Mouse (Mus musculus) testis, postnatal 10 days (tissue): ENCODE measurements around the gene Gdi1.
A peak's percentile ranks its signal among the peaks of the same experiment; 100 is the strongest.

Experiments
- DNase-seq: peaks from one replicate; pipeline ENCODE4 v3.0.0; 2021; ENCODE audit warnings: low spot score

The Gdi1 gene

DNA sequence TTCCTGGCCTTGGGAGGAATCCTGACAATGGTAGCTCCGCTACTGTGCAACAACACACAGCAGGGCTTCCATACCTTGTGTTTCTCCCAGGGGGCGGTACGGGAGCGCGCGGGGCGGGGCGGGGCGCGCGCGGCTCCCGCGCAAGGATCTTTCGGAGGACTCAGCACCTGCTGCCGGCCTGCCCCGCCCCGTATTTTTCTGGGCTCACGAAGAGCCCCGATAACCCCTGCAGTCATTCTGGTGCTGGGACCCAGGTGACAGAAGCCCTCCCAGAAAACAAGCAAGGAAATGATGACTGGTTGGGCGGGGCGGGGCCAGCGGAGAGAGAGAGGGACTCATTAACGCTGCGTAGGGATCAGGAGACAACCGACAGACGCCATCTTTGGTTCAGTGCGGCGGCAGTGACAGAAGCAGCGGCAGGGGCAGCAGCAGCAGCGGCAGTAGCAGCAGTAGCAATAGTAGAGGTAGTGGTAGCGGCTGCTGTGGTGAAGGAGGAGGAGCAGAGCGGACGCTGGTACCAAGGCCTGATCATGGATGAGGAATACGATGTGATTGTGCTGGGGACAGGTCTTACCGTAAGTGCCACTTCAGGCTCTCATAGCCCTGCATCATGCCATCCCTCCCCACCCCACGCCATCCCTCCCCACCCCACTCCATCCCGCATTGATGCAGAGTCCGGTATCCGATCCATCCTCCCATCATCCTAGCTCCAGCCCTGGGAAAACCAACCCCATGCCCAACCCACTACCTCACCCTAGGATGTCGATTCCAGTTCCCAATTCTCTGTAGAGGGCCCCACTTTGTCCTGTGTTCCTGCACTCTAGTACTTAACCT is at the start of gene Gdi1:
Gene Gdi1, plus strand, starts transcription at position 132 of the 834 bp plus-strand sequence.
- peak; percentile 76 for DNase-seq

DNA sequence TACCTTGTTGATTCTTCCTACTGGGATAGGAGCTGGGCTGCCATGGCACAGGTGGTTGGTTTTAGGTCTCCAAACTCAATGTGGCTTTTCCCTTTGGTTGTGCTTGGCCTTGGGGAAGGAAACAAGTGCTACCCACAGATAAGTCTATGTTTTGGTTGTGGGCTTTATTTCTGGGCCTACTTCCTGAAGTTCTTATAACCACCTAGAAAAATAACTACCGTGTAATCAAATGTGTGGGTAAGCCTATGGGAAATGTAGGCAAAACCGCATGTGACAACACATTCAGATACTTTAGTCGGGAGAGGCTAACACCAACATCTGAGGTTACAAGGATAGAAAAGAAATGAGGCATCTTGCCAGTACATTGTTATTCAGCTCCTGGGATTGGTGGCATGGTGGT is 47.1 kb upstream of the Gdi1 start:
- no peak for DNase-seq

DNA sequence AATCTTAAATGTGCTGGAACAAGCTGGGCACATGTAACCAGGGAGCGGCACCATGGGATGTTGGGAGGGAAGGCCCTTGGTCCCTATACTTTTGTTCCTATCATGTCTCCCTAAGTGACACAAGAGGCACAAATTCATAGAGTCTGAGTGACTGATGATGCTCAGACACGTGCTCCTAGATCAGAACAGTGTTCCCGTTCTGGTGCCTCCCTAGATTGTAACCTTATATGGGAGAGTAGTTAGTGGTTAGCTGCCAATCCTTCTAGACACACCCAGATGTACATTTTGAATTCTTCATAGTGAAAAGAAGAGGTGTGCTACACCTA is 35.1 kb upstream of the Gdi1 start:
- no peak for DNase-seq

DNA sequence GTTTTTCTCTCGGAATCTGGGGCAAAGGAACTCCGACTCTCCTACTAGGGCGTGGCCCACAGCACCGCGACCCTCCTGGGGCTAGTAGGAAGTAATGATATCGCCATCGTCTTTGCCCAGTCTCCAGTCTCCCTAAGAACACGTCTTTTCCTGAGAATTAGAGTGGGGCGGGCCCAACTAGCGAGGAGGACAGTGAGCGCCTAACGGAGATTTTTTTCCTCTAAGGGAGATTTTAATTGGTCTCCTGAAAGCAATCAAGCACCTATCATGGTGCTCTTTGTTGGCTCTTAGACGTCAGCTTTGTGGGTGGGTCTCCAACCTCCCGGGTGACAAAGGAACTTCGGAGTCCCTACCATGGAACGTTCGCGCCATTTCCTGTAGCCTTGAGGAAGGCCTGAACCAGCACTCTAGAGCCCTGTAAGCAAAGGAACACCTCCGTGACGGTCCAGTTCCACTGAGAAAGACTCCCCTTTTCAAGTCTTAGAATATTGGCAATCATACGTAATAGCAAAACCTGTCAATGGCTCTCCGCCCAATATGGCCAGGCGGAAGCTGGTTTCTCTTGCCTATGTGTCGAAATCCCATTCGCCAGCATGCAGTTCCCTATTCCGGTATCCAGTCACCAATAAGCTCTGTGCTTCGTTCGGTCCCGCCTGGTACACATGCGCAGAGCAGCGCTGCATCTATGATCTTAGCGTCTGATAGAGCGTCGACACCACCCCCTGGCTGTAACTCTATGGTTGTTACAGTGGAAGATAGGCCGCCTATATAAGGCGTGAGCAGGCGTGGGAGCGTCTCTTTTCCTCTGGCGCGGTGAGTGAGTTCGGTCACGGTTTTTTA is 34.5 kb upstream of the Gdi1 start, which contains the start of gene Rpl10:
Gene Rpl10, plus strand, starts transcription at position 751 of the 840 bp plus-strand sequence.
- DNase-seq: peak; percentile 86

DNA sequence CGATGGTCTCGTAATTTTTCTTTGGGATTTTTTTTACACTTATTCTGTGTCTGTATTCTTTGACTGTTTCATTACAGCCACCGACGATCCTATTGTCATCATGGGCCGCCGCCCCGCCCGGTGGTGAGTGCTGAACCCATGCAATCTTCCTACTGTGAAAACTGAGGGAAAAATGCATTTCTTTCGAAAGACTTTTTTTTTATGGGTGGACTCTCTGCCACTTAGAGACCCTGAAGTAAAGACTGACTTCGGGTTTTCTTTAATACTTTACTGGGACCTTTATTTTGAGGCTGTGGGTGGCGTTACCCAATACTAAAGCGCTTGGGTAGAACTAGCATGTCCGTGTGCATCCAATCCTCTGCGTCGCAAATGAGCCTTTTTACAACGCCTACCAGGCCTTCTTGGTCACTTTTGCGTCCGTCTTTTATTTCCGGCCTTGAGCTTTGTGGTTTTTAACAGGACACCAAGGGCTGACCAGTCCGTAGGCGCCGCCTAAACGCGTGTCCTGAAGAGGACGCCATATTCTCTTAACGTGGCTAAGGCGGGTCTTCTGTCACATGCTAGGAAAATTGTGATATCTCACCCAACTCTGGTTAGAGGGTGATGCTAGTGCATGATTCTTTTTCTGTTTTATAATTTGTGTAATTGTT is 33.8 kb upstream of the Gdi1 start:
- DNase-seq: peak; percentile 52

DNA sequence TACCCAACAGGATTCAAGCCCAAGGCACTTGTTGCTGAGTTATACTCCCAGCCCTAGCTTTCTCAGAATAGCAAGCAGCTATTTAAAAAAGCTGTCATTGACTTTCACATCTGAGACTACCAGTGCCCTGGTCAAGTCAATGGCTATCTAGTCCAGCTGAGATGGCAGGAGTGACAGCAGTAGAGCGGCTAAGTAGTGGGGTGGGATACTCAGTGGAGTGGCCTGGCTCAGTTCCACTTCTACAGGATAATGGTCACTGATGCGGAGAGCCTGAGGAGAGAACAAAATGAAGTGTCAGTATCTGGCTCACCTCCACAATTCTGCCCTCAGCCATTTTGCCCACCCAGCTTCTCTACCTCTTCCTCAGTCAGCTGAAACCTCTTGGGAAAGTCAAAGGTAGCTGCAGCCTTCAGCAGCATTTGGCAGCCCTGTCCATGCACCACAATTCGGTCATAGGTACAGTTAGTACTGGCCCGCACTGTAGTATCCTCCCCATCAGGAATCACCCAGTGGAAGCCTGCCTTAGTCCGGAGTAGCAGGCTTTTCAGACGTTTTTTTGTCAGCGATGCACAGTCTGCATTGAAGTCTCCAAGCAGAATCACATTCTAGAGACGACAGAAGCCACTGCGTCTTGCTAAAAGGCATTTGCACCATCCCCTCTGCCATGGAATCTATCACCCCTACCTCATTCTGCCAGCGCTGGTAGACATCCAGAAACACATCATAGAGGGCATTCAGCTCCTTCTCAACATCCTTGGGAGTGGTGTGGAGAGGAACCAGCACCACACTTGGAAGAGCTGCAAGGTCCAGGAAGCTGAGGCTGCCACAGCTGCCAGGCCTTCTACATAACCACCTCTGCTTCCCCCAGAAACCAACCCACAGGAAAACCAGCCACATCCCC is 31.1 kb upstream of the Gdi1 start:
- DNase-seq: no peak

DNA sequence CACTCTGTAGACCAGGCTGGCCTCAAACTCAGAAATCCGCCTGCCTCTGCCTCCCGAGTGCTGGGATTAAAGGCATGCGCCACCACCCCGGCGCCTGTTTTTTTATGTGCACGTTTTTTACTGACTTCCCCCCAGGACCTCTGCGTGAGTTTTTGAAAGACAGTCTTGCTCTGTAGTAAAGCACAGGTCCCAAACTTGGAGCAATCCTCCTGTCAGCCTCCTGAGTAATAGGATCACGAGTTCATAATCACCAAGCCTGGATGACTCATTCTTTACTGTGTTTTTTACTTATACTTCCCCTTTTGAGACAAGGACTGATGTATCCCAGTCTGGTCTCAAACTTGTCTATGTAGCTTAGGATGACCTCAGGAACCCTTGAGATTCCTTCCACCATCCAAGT is 26.9 kb upstream of the Gdi1 start:
- no peak for DNase-seq

DNA sequence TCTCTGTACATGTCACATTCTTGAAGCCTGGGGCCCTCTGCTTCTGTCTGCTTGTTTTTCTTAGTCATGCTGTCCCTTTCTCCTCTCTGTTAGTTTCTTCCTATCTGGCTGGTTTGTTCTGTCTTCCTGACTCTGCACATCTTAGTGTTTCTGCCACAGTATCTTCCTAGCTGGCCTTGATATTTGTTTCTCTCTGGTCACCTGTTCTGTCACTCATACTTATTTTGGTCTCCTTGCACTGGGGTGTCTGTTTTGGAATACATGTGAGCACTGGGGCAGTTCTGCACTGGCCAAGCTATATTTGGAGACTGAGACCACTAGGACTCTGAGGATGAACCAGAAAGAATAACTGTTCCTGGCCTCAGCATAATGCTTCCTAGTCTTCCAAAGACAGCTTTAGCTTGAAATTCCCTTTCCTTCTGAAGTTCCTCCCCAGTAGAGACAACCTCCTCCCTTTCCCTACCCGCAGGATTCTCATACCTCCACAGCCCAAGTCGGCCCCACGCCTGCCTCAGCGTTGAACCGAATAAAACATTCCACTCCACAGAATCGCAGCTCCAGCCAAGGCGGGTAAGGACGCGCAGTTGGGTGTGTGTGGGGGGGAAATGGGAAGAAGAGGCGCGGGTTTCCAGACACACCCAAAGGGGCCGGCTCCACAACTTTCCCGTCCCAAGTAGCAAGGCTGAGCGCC is 23.6 kb upstream of the Gdi1 start:
- DNase-seq: no peak

DNA sequence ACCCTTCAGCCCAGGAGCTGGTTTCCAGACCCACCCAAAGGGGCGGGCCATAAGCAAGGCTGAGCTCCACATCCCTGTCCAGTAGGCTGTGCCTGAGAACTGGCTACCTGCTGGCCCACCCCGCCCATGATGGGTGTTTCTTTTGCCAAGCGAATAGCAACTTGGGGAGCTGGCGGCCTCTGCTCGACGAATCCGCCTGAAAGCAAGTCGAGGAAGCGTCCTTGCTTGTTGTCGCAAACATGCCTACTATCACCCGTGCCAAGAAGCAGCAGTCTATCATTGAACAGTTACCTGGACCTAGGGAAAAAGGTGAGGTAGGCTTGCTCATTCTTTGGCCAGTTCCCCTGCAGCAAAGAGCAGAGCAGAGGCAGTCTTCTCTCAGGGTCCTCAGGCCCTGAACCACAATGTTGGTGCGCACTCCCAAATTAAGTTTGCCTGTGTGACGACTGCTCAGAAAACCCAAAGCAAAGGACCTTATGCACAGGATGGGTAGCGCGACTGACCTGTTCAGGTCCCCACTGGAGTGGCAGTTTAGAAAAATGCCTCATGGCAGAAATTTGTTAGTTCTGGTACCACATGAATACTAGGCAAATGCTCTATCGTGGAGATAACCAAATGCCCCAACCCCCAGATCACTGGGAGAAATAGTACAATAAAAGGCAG is 22.9 kb upstream of the Gdi1 start, which contains the start of the genes Taz and Dnase1l1:
Gene Taz, plus strand, starts transcription at position 181 of the 663 bp plus-strand sequence.
Gene Dnase1l1, minus strand, starts transcription at position 606 of the 663 bp plus-strand sequence.
- peak; percentile 74 for DNase-seq

DNA sequence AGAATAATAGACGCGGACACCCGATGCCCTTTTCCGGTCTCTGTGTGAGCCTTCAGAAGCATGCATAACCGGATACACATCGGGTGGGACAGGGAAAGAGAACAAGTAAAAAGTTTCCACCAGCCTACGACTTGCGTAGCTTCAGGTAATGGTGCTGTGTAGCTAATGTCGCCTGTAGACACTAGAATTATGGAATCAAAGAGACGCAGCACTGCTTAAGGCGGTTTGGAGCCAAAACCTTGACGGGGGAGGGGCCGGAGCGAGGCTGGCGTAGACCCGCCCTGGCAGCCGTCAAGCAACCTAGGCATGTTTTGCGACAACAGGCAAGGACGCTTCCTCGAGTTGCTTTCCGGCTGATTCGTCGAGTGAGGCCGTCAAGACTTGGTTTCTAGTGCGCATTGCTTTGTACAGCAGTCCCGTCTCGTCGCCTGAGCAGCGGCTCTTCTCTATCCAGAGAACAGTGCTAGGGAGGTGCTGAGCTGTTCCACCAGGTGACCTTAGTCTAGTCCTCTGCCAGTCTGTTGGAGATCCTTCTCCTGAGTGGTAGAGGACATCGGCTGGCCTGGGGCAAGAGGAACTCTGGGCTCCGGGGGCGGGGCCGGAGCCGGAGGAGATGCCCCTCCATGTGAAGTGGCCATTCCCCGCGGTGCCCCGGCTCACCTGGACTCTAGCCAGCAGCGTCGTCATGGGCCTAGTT is 22.3 kb upstream of the Gdi1 start:
- DNase-seq: peak; percentile 90

DNA sequence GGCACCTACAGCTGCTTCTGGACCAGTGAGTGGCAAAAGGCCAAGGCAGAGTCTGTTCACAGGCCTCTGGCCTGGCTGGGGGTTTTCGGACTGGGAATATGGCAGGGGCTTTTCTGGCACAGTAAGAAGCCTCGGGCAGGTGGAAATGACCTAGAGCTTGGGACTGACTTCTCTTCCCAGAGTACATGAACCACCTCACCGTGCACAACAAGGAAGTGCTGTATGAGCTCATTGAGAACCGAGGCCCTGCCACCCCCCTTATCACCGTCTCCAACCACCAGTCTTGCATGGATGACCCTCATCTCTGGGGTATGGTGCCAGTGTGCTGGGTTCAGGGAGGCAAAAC is 21.7 kb upstream of the Gdi1 start:
- DNase-seq: no peak

DNA sequence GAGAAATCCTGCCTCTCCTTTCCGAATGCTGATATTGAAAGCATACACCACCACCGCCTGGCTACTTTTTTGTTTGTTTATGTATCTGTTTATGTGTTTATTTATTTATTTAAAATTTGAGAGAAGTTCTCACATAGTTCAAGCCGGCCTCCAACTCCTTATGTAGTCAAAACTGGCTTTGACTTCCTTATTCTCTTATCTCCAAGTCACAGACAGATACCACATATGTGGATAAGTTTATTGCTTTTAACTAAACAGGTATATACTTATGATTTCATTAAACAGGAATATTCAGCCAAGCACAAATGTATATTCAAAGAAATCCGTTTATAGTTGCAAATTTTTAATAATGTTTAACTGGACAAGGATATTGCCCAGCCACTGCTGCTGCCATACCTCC is 11.4 kb upstream of the Gdi1 start:
- no peak for DNase-seq

DNA sequence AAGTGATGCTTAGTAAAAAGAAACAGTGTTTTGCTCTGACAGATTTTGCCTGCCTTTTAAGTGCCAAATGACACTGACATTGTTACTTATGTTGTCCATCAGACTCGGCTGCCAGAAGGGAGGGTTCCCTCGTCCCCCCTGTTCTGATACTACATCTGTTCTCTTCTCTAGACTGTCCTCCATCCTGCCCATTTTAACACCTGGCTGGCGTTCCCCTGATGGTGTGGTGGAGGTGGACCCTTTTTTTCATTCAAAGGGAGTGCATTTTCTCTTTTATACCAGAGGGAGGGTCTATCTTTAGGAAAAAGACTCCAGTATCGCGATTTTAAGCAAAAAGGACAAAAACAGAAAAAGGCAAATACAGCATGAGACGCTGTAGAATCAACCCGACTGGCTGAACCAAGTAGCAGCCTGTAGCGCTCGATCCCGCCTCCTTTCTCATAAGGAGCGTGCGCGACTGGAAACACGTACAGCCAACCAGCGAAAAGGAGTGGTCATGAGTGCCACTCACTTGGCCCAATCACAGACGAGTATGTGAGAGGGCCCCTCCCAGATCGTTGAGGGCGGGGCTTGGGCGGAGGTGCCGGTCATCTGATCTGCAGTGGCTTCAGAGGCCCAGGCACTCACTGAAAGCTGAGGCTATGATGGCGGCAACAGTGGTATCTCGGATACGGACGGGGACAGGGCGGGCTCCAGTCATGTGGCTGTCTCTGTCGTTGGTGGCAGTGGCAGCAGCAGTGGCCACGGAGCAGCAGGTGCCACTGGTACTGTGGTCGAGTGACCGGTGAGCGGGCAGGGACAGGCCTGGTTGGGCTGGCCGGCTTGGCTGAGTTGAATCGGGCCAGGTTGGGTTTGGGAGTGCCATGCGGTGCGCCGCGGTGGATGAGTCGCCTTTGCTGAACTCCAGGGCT is 8.0 kb upstream of the Gdi1 start, which contains the start of gene Atp6ap1:
Gene Atp6ap1, plus strand, starts transcription at position 560 of the 911 bp plus-strand sequence.
- DNase-seq: peak; percentile 95

DNA sequence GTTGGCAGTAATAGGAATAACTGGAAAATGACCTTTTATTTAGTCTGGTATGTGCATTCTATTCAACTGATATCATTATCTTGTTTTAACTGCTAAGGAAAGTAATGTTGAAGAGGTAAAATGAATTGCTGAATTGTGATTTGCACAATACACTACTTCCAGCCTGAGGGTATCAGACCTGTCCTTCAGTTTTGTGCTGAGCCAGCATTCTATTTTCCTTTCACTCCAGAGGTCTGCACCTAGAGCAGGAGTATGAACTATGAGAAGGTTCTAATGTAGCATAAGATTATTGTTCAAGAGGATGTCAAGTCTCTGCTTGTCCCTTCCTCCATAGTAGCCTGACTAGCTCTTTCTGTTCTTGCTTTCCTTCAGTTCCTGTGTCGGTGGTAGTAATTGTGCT is 6.5 kb upstream of the Gdi1 start:
- no peak for DNase-seq

DNA sequence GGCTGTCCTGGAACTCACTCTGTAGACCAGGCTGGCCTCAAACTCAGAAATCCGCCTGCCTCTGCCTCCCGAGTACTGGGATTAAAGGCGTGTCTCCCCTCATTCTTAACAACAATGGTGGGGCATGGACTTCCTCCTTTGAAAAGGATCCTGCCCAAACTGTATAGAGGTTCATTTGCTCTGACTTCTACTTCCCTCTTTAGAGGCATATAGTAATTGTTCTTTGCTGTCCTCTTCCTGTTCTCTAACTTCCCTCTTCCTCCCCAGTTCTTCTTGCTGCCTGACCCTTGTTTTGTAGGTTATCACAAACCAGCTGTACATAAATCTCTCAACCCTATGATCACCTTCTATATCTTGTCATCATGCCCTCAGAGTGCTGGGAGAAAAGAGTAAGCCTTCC is 5.1 kb upstream of the Gdi1 start:
- no peak for DNase-seq

DNA sequence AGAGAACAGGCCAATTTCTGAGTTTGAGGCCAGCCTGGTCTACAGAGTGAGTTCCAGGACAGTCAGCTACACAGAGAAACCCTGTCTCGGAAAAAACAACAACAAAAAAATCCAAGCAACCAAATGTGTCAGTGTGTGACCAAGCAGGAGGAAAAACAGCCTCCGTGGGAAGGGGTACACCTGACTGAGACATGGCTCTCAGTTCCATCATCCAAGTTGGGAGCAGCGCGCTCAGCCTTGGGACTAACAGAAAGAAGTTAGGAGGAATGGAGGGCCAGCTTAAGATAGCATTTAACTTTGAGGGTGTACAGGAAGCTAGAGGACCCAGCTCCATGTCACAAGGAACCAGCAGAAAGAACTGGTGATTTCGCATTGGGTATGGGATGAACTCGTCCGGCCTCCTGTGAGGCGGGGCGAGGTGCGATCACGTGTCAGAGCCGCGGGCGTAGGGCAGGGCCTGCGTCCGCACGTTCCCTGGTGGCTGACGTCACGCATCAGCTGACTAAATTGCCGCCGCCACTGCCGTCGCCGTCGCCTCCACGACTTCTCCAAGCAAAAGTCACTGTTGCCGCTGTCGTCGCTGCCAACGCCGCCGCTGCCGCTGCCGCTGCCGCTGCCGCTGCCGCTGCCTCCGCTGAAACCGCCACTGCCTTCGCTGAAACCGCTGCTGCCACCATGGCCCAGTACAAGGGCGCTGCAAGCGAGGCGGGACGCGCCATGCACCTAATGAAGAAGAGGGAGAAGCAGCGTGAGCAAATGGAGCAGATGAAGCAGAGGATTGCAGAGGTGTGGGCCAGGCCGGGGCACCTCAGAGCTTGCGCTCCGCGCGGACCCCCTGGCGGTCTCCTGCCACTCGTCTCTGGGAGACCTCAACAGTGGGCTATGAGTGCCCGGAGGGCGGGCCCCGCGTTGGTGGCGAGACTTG is 8.0 kb downstream of the Gdi1 start, which contains the start of gene Fam50a:
Gene Fam50a, plus strand, starts transcription at position 494 of the 925 bp plus-strand sequence.
- peak; percentile 86 for DNase-seq

DNA sequence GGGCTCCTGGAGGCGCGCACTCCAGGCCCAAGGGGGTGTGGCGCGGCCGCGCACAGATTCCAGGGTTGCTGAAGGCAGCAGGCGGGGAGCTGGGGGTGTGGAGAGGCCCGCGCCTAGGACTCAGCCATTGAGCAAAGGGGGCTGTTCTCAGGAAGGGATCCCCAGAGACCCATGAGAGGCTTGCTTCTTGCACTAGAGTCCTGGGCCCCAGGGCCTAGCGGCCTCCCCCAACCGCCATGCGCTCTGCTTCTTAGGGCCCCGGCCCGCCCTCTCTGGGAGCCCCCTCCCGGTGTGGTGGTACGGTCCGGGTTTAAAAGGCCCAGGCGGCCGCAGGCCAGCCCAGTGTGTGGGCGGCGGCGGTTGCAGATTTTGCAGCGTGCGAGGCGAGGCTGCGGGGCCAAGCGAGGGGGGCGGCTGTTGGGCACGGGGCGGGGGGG is 23.9 kb downstream of the Gdi1 start, which contains the start of gene Plxna3:
Gene Plxna3, plus strand, starts transcription at position 342 of the 437 bp plus-strand sequence.
- peak; percentile 80 for DNase-seq
